Comparison of ENCODE assay signal across 12 mouse cellular contexts in genomic region chr15:84278091-84278490, GRCm38 (mm10).
"Had no signal": no experiment of that assay in that cellular context is flagged by ENCODE, and none has a peak within 500 bp of the region (broad histone marks: within the 10 kb centered on the region; RNA-seq: fewer than 3 reads in every experiment).

No protein-coding gene starts in this region.

- H3K4me1 ChIP-seq: limb, embryonic 13.5 days had no signal

- H3K36me3 ChIP-seq: neural tube, embryonic 13.5 days had no signal

- H3K27me3 ChIP-seq: limb, embryonic 13.5 days; neural tube, embryonic 13.5 days had no signal

- DNase-seq: left cerebral cortex, postnatal 4 days; lung, adult 2 months; lung, postnatal 36 days; retina, postnatal 1 day; right cerebral cortex, postnatal 4 days; spleen, adult 18-20 months; thymus, adult 18-20 months; thymus, postnatal 14 days had no signal

- H3K4me2 ChIP-seq: limb, embryonic 13.5 days; neural tube, embryonic 13.5 days had no signal

- H3K9me3 ChIP-seq: limb, embryonic 13.5 days; neural tube, embryonic 13.5 days had no signal

- H3K9ac ChIP-seq: limb, embryonic 13.5 days; liver, embryonic 14.5 days; neural tube, embryonic 13.5 days had no signal

- ATAC-seq: lung, postnatal 0 days had no signal

- H3K4me3 ChIP-seq: limb, embryonic 13.5 days; neural tube, embryonic 13.5 days had no signal

- H3K27ac ChIP-seq: limb, embryonic 13.5 days; liver, embryonic 14.5 days had no signal
